In the genomic region with DNA sequence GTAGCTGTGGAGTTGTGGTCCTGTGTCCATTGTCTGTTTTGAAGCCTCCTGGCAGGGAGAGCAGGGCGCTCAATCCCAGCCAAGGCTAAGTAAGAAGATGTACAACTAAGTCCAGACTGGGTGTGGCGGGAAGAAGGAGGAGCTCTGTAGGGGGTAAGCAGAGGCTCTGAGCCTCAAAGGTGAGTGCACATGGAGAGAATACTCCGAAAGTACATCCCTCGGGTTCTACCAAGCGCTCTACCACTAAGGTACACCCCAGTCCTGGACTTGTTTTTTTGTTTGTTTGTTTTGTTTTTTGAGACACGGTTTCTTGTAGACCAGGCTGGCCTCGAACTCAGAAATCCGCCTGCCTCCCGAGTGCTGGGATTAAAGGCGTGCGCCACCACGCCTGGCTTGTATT, we compare ENCODE assay signal across 8 mouse cellular contexts. TPM values are rescaled to one million over a fixed set of nuclear protein-coding genes. Genes with fewer than 3 reads are reported as not detected.
DNase-seq lines count a peak whose midpoint lies in the region; ATAC-seq and TF ChIP-seq lines count a peak whose summit lies in the region.

No protein-coding gene starts in this region.

- no peaks in the 10 kb centered on the region for H3K9me3 ChIP-seq in embryonic facial prominence, embryonic 15.5 days (replicated peaks)
- H3K9me3 ChIP-seq in limb, embryonic 12.5 days, result peaks cover 4% of the 10 kb centered on the region; the same call in 1 of the 2 replicates
- H3K9me3 ChIP-seq in neural tube, embryonic 13.5 days, result no peaks in the 10 kb centered on the region

- no peak overlapping the region for H3K27ac ChIP-seq in layer of hippocampus, adult 2 months
- no peak overlapping the region for H3K27ac ChIP-seq in embryonic facial prominence, embryonic 15.5 days (replicated peaks)
- H3K27ac ChIP-seq in limb, embryonic 12.5 days, result 0 out of 2 replicates have a peak overlapping the region, but pooled peaks have one; percentile 88
- H3K27ac ChIP-seq in neural tube, embryonic 13.5 days (replicated peaks), result no peak overlapping the region

- H3K36me3 ChIP-seq in embryonic facial prominence, embryonic 15.5 days, result peaks cover 17% of the 10 kb centered on the region
- peaks cover 21% of the 10 kb centered on the region for H3K36me3 ChIP-seq in limb, embryonic 12.5 days
- H3K36me3 ChIP-seq in neural tube, embryonic 13.5 days, result 0 out of 2 replicates have a peak, but pooled peaks cover 12% of the 10 kb centered on the region

- ATAC-seq in embryonic facial prominence, embryonic 15.5 days (ENCODE audit: insufficient number of reproducible peaks, low FRiP score, low TSS enrichment, low read depth), result no peak
- no peak for ATAC-seq in limb, embryonic 12.5 days (ENCODE audit: insufficient number of reproducible peaks, insufficient read depth, low FRiP score, low TSS enrichment, low read depth)
- ATAC-seq in neural tube, embryonic 13.5 days (ENCODE audit: low read depth), result 0 out of 2 replicates have a peak, but pooled peaks have one; percentile 4

- H3K27me3 ChIP-seq in embryonic facial prominence, embryonic 15.5 days, result no peaks in the 10 kb centered on the region
- H3K27me3 ChIP-seq in limb, embryonic 12.5 days, result no peaks in the 10 kb centered on the region
- H3K27me3 ChIP-seq in neural tube, embryonic 13.5 days, result no peaks in the 10 kb centered on the region

- H3K9ac ChIP-seq in embryonic facial prominence, embryonic 15.5 days, result peak overlapping the region; percentile 70; the same call in 1 of the 2 replicates
- H3K9ac ChIP-seq in limb, embryonic 12.5 days (replicated peaks), result peak overlapping the region; percentile 84; the same call in 1 of the 2 replicates
- H3K9ac ChIP-seq in neural tube, embryonic 13.5 days, result peak overlapping the region; percentile 72

- no peak for DNase-seq in layer of hippocampus, adult 2 months (ENCODE audit: low spot score in 2 of 2)
- no peak for DNase-seq in layer of hippocampus, adult 9-10 months (ENCODE audit: low spot score)
- no peak for DNase-seq in frontal cortex, postnatal 14 days (ENCODE audit: low spot score in 2 of 2)
- DNase-seq in frontal cortex, postnatal 10 days (ENCODE audit: low spot score in 2 of 2), result no peak
- DNase-seq in cerebellum, adult 18-20 months, result no peak

- H3K4me1 ChIP-seq in embryonic facial prominence, embryonic 15.5 days, result peaks cover 13% of the 10 kb centered on the region; the same call in 1 of the 2 replicates
- peaks cover 15% of the 10 kb centered on the region for H3K4me1 ChIP-seq in limb, embryonic 12.5 days (replicated peaks)
- H3K4me1 ChIP-seq in neural tube, embryonic 13.5 days (replicated peaks), result peaks cover 9% of the 10 kb centered on the region

- H3K4me2 ChIP-seq in embryonic facial prominence, embryonic 15.5 days (replicated peaks), result peak overlapping the region; percentile 77
- H3K4me2 ChIP-seq in limb, embryonic 12.5 days, result peak overlapping the region; percentile 73
- H3K4me2 ChIP-seq in neural tube, embryonic 13.5 days, result peak overlapping the region; percentile 78

- 48% methylated on average over 12 of the region's 12 CpGs for WGBS in embryonic facial prominence, embryonic 15.5 days
- 53% methylated on average over 12 of the region's 12 CpGs for WGBS in limb, embryonic 12.5 days
- 52% methylated on average over 12 of the region's 12 CpGs for WGBS in neural tube, embryonic 13.5 days

- TF ChIP-seq CTCF in layer of hippocampus, adult 2 months (conservative IDR thresholded peaks at IDR 0.05), result no peak

- peak overlapping the region; percentile 54 for H3K4me3 ChIP-seq in layer of hippocampus, adult 2 months
- H3K4me3 ChIP-seq in embryonic facial prominence, embryonic 15.5 days (replicated peaks), result peak overlapping the region; percentile 52
- peak overlapping the region; percentile 50 for H3K4me3 ChIP-seq in limb, embryonic 12.5 days (replicated peaks)
- H3K4me3 ChIP-seq in neural tube, embryonic 13.5 days, result peak overlapping the region; percentile 46

RNA-seq across cellular contexts. Expression of a gene that starts 10.7 kb away (rescaled TPM):
- total RNA-seq in layer of hippocampus, adult 2 months (2021), result 10 to 100 TPM; 25.1 to 26.2 TPM
- polyA plus RNA-seq in embryonic facial prominence, embryonic 15.5 days (2015; fragmentation: Nextera tagmentation; extraction: Ambion mirVana), result 11.6 and 13.2 TPM in 2 replicates
- polyA plus RNA-seq in limb, embryonic 12.5 days (2016; fragmentation: Nextera tagmentation; extraction: Ambion mirVana), result 12.3 and 13.3 TPM in 2 replicates
- polyA plus RNA-seq in neural tube, embryonic 13.5 days (2015; fragmentation: Nextera tagmentation; extraction: Ambion mirVana), result 14.7 and 15.4 TPM in 2 replicates

RNA-seq across cellular contexts. Expression of a gene that starts 22.2 kb away (rescaled TPM):
- 10 to 100 TPM; 20.6 to 22.0 TPM for total RNA-seq in layer of hippocampus, adult 2 months (2021)
- 18.4 and 18.7 TPM in 2 replicates for polyA plus RNA-seq in embryonic facial prominence, embryonic 15.5 days (2015; fragmentation: Nextera tagmentation; extraction: Ambion mirVana)
- polyA plus RNA-seq in limb, embryonic 12.5 days (2016; fragmentation: Nextera tagmentation; extraction: Ambion mirVana), result 20.5 and 20.9 TPM in 2 replicates
- polyA plus RNA-seq in neural tube, embryonic 13.5 days (2015; fragmentation: Nextera tagmentation; extraction: Ambion mirVana), result 15.8 and 17.0 TPM in 2 replicates
